Mouse (Mus musculus) limb, embryonic 14.5 days (tissue): ENCODE results near the gene Minos1. TPM values are rescaled to one million over a fixed set of nuclear protein-coding genes. Genes with fewer than 3 reads are reported as not detected.
A peak's percentile ranks its signal among the peaks of the same experiment; 100 is the strongest.

Source experiments
- ATAC-seq: fragments of 200-750 bp; cut with Nextera tagmentation; 2 replicates; pipeline ENCODE4 v1.8.0; 2017; ENCODE audit warnings: low read depth, moderate number of reproducible peaks, moderate TSS enrichment; ENCODE audit not compliant: low FRiP score
- DNase-seq: peaks from one replicate; pipeline ENCODE4 v3.0.0-alpha.2; 2015; ENCODE audit warnings: low spot score
- H3K27ac ChIP-seq: fragments of 300-500 bp; sonication (generic); replicated peaks from 2 replicates; pipeline ENCODE4 v1.5.1; 2014; ENCODE audit warnings: low read depth, mild to moderate bottlenecking, low read length, moderate library complexity, mixed read lengths
- H3K27me3 ChIP-seq: fragments of 300-500 bp; sonication (generic); 2 replicates; pipeline ENCODE4 v1.6.1; 2014; ENCODE audit warnings: low read length, mixed read lengths; ENCODE audit not compliant: control insufficient read depth, insufficient read depth
- H3K36me3 ChIP-seq: fragments of 300-500 bp; sonication (generic); 2 replicates; pipeline ENCODE4 v1.6.1; 2014; ENCODE audit warnings: mild to moderate bottlenecking, low read length, moderate library complexity, mixed read lengths; ENCODE audit not compliant: control insufficient read depth, insufficient read depth
- H3K4me1 ChIP-seq: fragments of 300-500 bp; sonication (generic); 2 replicates; pipeline ENCODE4 v1.6.1; 2014; ENCODE audit warnings: antibody characterized with exemption, low read length, mixed read lengths; ENCODE audit not compliant: control insufficient read depth, insufficient read depth
- H3K4me2 ChIP-seq: fragments of 300-500 bp; sonication (generic); replicated peaks from 2 replicates; pipeline ENCODE4 v1.6.1; 2014; ENCODE audit warnings: low read depth, mild to moderate bottlenecking, low read length, moderate library complexity; ENCODE audit not compliant: severe bottlenecking
- H3K4me3 ChIP-seq: fragments of 300-500 bp; sonication (generic); replicated peaks from 2 replicates; pipeline ENCODE4 v1.5.1; 2014; ENCODE audit warnings: low read length
- H3K9ac ChIP-seq: fragments of 300-500 bp; sonication (generic); 2 replicates; pipeline ENCODE4 v1.6.1; 2014; ENCODE audit warnings: mild to moderate bottlenecking, low read depth, low read length, moderate library complexity; ENCODE audit not compliant: severe bottlenecking
- H3K9me3 ChIP-seq: fragments of 300-500 bp; sonication (generic); 2 replicates; pipeline ENCODE4 v1.6.1; 2016; ENCODE audit warnings: low read length; ENCODE audit not compliant: control insufficient read depth
- POLR2A ChIP-seq: fragments of 200-500 bp; IDR thresholded peaks from 2 replicates; pipeline ENCODE4 v1.8.0; 2012; ENCODE audit warnings: inconsistent platforms, mild to moderate bottlenecking, moderate library complexity, borderline replicate concordance; ENCODE audit not compliant: insufficient read depth, insufficient read length; ENCODE audit errors: extremely low read depth
- WGBS: fragments of 180-500 bp; shearing (Covaris S2); extraction: QIAGEN DNeasy Blood & Tissue Kit; methylation state at CpG from one replicate; pipeline ENCODE4 v1.1.7; 2014; 5-methylcytosine and 5-hydroxymethylcytosine counted together
- polyA plus RNA-seq, 2 experiments: library from polyadenylated mRNA; depleted of rRNA in 1 of 2; stranded (reverse) in 1 of 2; unstranded in 1 of 2; fragments of >200 nt; fragmentation: Nextera tagmentation in 1 of 2; extraction: Ambion mirVana in 1 of 2; gene quantifications; 2 replicates each; pipeline versions ENCODE4 v1.2.1 to v1.2.3; 2012 to 2014

Gene Minos1
- polyA plus RNA-seq, 2 experiments = 178 to 510 TPM

- peak overlapping the region; percentile 87 for H3K4me2 ChIP-seq
- TF ChIP-seq POLR2A = no peak
- peak overlapping the region; percentile 87 for H3K27ac ChIP-seq
- DNase-seq (no peak), ATAC-seq (0 out of 2 replicates have a peak, but pooled peaks have one; percentile 1)
- no peaks in the 10 kb centered on the region for H3K36me3 ChIP-seq
- 3% methylated on average over 43 of the region's 57 CpGs for WGBS
- H3K9ac ChIP-seq = peak overlapping the region; percentile 95
- H3K4me3 ChIP-seq = peak overlapping the region; percentile 100
- H3K4me1 ChIP-seq = peaks cover 10% of the 10 kb centered on the region
- no peaks in the 10 kb centered on the region for H3K9me3 ChIP-seq
- no peaks in the 10 kb centered on the region for H3K27me3 ChIP-seq
These were observed 860 bp downstream of the Minos1 start for GRCm38 (mm10) chr4:139129806-139130700.

- H3K9me3 ChIP-seq = no peaks in the 10 kb centered on the region
- no peak for DNase-seq
- no peak overlapping the region for H3K27ac ChIP-seq
- no peak overlapping the region for H3K4me3 ChIP-seq
- 87% methylated on average over 3 of the region's 3 CpGs for WGBS
- no peak for ATAC-seq
- H3K4me1 ChIP-seq = peaks cover 7% of the 10 kb centered on the region
- no peak overlapping the region for H3K9ac ChIP-seq
- no peaks in the 10 kb centered on the region for H3K36me3 ChIP-seq
- TF ChIP-seq POLR2A = no peak
- H3K27me3 ChIP-seq = no peaks in the 10 kb centered on the region
- no peak overlapping the region for H3K4me2 ChIP-seq
These were observed 4.4 kb downstream of the Minos1 start for GRCm38 (mm10) chr4:139126475-139126874.

GRCm38 (mm10) chr4:139124940-139125339 lies 6.0 kb downstream of the Minos1 start:
- H3K36me3 ChIP-seq = no peaks in the 10 kb centered on the region
- no peaks in the 10 kb centered on the region for H3K27me3 ChIP-seq
- DNase-seq (no peak), ATAC-seq (no peak)
- no peak for TF ChIP-seq POLR2A
- no peak overlapping the region for H3K9ac ChIP-seq
- no peak overlapping the region for H3K4me3 ChIP-seq
- H3K4me1 ChIP-seq = peaks cover 13% of the 10 kb centered on the region
- H3K9me3 ChIP-seq = no peaks in the 10 kb centered on the region
- no peak overlapping the region for H3K4me2 ChIP-seq
- no peak overlapping the region for H3K27ac ChIP-seq
- 77% methylated on average over 6 of the region's 6 CpGs for WGBS

GRCm38 (mm10) chr4:139122557-139122956 lies 8.4 kb downstream of the Minos1 start:
- ATAC-seq (no peak), DNase-seq (no peak)
- Histone ChIP-seq H3K9me3 (no peaks in the 10 kb centered on the region), H3K36me3 (no peaks in the 10 kb centered on the region), H3K4me1 (peaks cover 13% of the 10 kb centered on the region; the same call in 1 of the 2 replicates), H3K9ac (no peak overlapping the region), H3K27ac (no peak overlapping the region), H3K27me3 (no peaks in the 10 kb centered on the region), H3K4me3 (no peak overlapping the region), H3K4me2 (no peak overlapping the region)
- TF ChIP-seq POLR2A = no peak
- 85% methylated on average over 4 of the region's 4 CpGs for WGBS

- Histone ChIP-seq H3K9ac (no peak overlapping the region), H3K4me1 (peaks cover 13% of the 10 kb centered on the region; the same call in 1 of the 2 replicates), H3K36me3 (no peaks in the 10 kb centered on the region), H3K27me3 (no peaks in the 10 kb centered on the region), H3K4me2 (no peak overlapping the region), H3K27ac (no peak overlapping the region), H3K9me3 (no peaks in the 10 kb centered on the region), H3K4me3 (no peak overlapping the region)
- no peak for DNase-seq
- ATAC-seq = no peak
- 53% methylated on average over 7 of the region's 7 CpGs for WGBS
- TF ChIP-seq POLR2A = no peak
These were observed 9.9 kb downstream of the Minos1 start for GRCm38 (mm10) chr4:139120998-139121397.
